Mouse (Mus musculus): ENCODE data around the gene Sgce. TPM values are rescaled to one million over a fixed set of nuclear protein-coding genes. Genes with fewer than 3 reads are reported as not detected.

The Sgce gene
- polyA plus RNA-seq, 1 experiment from 2014 or later = 19.6 TPM

DNA sequence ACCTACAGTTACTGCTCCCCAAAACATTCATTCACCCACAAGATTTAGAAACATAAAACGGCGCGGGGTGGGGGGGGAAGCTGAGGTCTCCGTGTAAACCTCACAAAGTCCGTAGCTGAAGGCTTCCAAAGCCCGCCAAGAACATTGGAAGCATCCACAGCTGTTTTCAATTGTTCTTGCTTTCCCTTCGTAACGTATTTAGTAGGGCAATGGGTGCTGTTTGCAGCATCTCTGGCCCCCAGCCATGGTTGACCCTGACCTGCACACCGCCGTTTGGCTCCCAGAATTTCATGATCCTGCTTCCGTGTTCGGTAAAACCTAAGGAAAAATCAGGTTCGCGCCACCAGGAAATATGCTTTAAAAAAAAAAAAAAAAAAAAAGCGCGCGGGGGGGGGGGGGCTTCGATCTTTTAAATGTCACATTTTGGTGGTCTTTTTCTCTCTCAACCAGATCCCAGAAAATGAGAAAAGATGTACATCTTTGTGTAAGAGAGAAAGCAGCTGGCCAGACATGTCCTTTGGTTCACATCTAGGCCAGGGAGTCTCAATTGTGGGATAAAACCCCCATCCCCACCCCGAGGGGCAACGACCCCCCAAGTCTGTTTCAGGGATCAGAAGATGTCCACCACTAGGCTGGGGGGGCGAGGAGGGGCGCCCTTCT is 841 bp downstream of the Sgce start:
- Histone ChIP-seq H3K4me3 (replicated peaks) (peak overlapping the region; percentile 49), H3K27me3 (peaks cover 33% of the 10 kb centered on the region), H3K36me3 (replicated peaks) (no peaks in the 10 kb centered on the region), H3K4me1 (replicated peaks) (peaks cover 9% of the 10 kb centered on the region; the same call in 1 of the 2 replicates), H3K4me2 (peak overlapping the region; percentile 55), H3K9ac (no peak overlapping the region; the same call in 1 of the 2 replicates), H3K27ac (replicated peaks) (no peak overlapping the region; the same call in 1 of the 2 replicates), H3K9me3 (replicated peaks) (no peaks in the 10 kb centered on the region)
- no peak for ATAC-seq (ENCODE audit: insufficient read depth)
- WGBS (ENCODE audit: insufficient replicate concordance) = 51% methylated on average over 22 of the region's 22 CpGs

DNA sequence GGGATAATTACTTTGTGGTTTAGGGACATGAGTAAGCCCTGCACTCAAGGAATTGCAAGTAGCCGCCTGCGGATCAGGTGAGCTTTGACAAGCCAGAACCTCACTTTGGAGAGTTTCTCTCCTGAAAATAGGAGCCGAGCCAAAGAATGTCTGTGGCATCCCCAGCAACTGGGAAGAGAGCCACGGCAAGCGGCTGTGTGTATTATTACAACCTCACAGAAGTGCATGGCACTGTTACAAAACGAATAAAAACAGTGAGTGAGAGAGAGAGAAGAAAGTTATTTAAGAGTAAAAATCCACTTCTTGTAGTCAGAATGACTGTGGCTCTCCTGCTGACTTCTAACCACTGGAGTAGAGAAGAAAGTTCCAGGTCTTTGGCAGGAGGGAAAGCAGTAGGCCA is 6.5 kb downstream of the Sgce start:
- 44% methylated on average over 6 of the region's 6 CpGs for WGBS (ENCODE audit: insufficient replicate concordance)
- Histone ChIP-seq H3K4me2 (no peak overlapping the region), H3K27me3 (no peaks in the 10 kb centered on the region; the same call in none of the 2 replicates), H3K4me1 (replicated peaks) (no peaks in the 10 kb centered on the region; the same call in 1 of the 2 replicates), H3K9ac (no peak overlapping the region), H3K36me3 (replicated peaks) (no peaks in the 10 kb centered on the region), H3K9me3 (replicated peaks) (no peaks in the 10 kb centered on the region), H3K4me3 (replicated peaks) (no peak overlapping the region), H3K27ac (replicated peaks) (no peak overlapping the region)
- ATAC-seq (ENCODE audit: insufficient read depth) = no peak

DNA sequence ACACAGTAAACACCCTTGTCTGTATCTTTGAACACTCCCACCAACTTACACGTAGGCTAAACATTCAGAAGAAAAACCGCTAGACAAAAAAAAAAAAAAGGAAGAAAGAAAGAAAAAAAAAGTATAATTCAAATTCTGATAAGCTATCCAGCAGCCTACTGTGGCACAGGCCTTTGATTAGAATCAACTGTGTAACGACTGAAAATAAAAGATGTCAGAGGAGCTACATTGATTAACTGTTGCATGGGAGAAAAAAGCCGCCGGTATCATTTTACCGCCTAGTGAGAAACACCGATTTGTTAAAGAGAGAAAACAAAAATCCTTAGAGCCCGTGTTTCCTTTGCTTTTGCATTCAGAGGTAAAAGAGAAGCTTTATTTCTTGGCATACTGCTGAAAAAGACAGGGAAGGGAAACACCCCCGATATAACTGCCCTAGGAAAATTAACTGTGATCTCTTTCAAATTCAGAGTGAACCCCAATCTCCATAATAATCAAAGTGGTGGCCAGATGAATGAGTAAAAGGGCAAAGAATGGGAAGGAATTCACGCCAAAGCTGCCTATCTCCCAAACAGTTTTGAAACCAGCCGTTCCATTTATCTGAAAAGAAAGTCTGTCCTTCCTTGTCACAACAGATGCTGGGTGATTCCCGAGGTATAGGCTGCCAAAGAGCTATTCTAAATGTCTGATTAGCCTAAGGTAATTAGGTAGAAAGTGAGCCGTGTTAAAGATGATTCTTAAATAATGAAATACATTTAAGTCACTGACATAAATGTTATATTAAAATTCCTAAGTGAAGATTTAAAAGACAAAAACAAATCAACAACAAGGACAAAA is 7.3 kb downstream of the Sgce start:
- Histone ChIP-seq H3K9me3 (replicated peaks) (no peaks in the 10 kb centered on the region), H3K36me3 (replicated peaks) (no peaks in the 10 kb centered on the region), H3K4me3 (replicated peaks) (no peak overlapping the region), H3K4me2 (no peak overlapping the region), H3K4me1 (replicated peaks) (no peaks in the 10 kb centered on the region; the same call in 1 of the 2 replicates), H3K27ac (replicated peaks) (no peak overlapping the region), H3K9ac (no peak overlapping the region), H3K27me3 (no peaks in the 10 kb centered on the region; the same call in 1 of the 2 replicates)
- no peak for ATAC-seq (ENCODE audit: insufficient read depth)
- 24% methylated on average over 13 of the region's 13 CpGs for WGBS (ENCODE audit: insufficient replicate concordance)

DNA sequence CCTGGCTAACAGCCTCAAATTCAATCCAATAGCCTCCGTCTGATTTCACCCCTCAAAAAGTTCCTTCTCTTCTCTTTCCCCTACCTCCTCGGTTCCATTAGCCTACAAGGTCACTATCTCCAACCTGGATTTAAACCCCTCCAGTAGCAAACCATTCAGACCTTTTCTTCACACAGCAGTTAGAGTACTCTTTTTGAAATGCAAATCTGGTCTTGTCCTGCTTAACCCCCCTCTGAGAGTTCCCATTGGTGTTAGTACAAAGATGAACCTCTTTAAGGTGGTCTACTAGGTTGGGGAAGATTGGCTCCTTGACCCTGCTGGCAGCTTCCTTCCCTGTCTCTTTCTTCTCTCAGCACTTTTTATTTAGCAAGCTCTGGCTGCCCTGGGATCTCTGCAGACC is 8.3 kb downstream of the Sgce start:
- H3K9me3 ChIP-seq (replicated peaks) = no peaks in the 10 kb centered on the region
- H3K36me3 ChIP-seq (replicated peaks) = no peaks in the 10 kb centered on the region
- no peaks in the 10 kb centered on the region; the same call in 1 of the 2 replicates for H3K27me3 ChIP-seq
- no peaks in the 10 kb centered on the region; the same call in 1 of the 2 replicates for H3K4me1 ChIP-seq (replicated peaks)
- H3K4me2 ChIP-seq = no peak overlapping the region
- H3K27ac ChIP-seq (replicated peaks) = no peak overlapping the region
- ATAC-seq (ENCODE audit: insufficient read depth) = no peak
- 42% methylated on average over 2 of the region's 2 CpGs for WGBS (ENCODE audit: insufficient replicate concordance)
- no peak overlapping the region for H3K4me3 ChIP-seq (replicated peaks)
- H3K9ac ChIP-seq = no peak overlapping the region

DNA sequence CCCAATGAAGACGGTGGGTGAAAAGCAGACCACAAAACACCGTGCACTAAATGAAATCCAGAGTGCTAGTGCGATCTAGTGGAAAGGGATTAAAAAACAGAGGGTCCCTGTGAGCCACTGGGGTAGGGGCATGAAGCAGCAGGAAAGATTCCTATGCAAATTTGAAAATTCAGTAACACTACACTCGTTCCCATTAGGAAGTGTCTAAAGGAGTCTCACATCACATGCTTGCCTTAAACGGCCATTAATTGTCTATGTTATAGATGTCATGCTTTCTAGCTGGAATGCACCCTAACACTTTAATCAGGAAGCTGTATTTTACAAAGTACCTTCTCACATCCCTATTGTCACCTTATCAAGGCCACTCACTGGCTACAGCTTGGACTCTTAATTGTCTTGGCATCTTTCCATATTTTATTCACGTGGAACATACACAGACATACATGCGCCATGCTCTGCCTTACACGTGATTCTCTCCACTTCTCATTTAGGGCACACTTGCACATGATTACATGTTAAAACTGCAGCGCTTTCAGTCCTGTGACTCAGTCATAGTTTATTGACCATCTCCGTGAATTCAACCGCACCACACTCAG is 8.9 kb downstream of the Sgce start:
- Histone ChIP-seq H3K4me3 (replicated peaks) (no peak overlapping the region), H3K36me3 (replicated peaks) (no peaks in the 10 kb centered on the region), H3K4me1 (replicated peaks) (no peaks in the 10 kb centered on the region; the same call in 1 of the 2 replicates), H3K9me3 (replicated peaks) (no peaks in the 10 kb centered on the region), H3K4me2 (no peak overlapping the region), H3K9ac (no peak overlapping the region), H3K27ac (replicated peaks) (no peak overlapping the region), H3K27me3 (no peaks in the 10 kb centered on the region; the same call in 1 of the 2 replicates)
- no peak for ATAC-seq (ENCODE audit: insufficient read depth)
- WGBS (ENCODE audit: insufficient replicate concordance) = 54% methylated on average over 11 of the region's 11 CpGs

DNA sequence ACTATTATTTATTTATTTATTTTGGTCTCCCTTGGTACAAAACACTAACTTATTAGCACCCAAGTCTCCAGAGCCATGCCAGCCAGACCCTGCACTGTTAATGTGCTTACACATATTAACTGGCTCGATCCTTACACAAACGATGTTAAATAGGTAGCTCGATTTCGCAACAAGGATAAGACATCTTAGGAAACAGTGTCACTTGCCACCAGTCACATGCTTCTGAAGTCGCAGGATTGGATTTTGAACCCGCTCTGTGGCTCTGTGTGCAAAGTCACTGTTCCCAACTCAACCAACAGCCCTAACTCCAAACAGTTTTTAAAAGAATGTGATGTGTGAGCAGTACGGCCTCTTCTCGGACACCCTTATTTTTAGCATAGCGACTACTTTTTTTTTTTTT is 10.6 kb downstream of the Sgce start:
- Histone ChIP-seq H3K4me2 (no peak overlapping the region), H3K9ac (no peak overlapping the region), H3K27me3 (no peaks in the 10 kb centered on the region), H3K4me3 (replicated peaks) (no peak overlapping the region), H3K9me3 (replicated peaks) (no peaks in the 10 kb centered on the region), H3K36me3 (replicated peaks) (no peaks in the 10 kb centered on the region), H3K4me1 (replicated peaks) (no peaks in the 10 kb centered on the region; the same call in 1 of the 2 replicates), H3K27ac (replicated peaks) (no peak overlapping the region)
- no peak for ATAC-seq (ENCODE audit: insufficient read depth)
- WGBS (ENCODE audit: insufficient replicate concordance) = 65% methylated on average over 9 of the region's 9 CpGs

DNA sequence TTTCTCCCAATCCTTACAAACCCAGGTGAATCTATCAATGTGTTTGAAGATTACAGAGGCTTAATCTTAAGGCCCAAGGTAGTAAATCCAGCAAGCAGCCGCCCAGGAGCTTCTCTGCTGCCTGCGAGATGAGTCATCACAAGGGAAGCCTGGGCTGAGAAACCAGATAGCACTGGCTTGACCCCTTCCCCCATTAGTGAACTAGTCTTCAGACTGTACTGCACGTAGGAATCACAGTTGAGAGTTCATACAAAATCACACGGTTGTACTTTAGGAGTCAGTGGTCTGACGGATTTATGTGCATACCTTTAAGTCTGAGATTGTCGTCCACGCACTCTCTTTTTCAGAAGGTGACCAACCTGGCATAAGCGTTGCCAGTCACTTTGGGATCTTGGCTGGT is 13.8 kb downstream of the Sgce start:
- peak; percentile 28; the same call in 1 of the 2 replicates for ATAC-seq (ENCODE audit: insufficient read depth)

DNA sequence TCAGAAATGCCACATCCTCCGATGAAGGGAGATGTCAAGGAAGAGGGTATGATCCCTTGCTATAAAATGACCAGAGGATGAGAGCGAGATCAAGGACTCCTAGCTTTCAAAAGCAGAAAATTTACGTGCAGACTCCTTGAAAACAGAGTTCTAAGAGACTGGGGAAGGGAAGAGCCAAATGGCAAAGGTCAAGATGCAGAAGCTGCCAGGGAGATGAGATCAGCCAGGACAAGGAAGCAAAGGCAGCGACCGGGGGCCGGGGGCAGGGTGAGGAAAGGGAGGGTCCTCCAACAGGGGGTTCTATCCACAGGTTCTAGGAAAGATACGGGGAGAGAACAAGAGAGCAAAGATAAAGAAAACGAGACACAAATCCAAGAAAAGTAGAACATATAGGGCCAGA is 15.3 kb downstream of the Sgce start:
- H3K27me3 ChIP-seq = no peaks in the 10 kb centered on the region
- 40% methylated on average over 8 of the region's 8 CpGs for WGBS (ENCODE audit: insufficient replicate concordance)
- no peak overlapping the region for H3K4me2 ChIP-seq
- H3K4me1 ChIP-seq (replicated peaks) = no peaks in the 10 kb centered on the region
- H3K27ac ChIP-seq (replicated peaks) = no peak overlapping the region
- ATAC-seq (ENCODE audit: insufficient read depth) = no peak
- H3K9ac ChIP-seq = no peak overlapping the region
- H3K9me3 ChIP-seq (replicated peaks) = no peaks in the 10 kb centered on the region
- no peaks in the 10 kb centered on the region for H3K36me3 ChIP-seq (replicated peaks)
- H3K4me3 ChIP-seq (replicated peaks) = no peak overlapping the region

More for the DNA sequence above, 13.8 kb downstream of the Sgce start:
- Histone ChIP-seq H3K27ac (replicated peaks) (no peak overlapping the region), H3K4me1 (replicated peaks) (no peaks in the 10 kb centered on the region; the same call in 1 of the 2 replicates), H3K9ac (no peak overlapping the region), H3K9me3 (replicated peaks) (no peaks in the 10 kb centered on the region), H3K36me3 (replicated peaks) (no peaks in the 10 kb centered on the region), H3K4me2 (no peak overlapping the region), H3K4me3 (replicated peaks) (no peak overlapping the region), H3K27me3 (no peaks in the 10 kb centered on the region)
- 40% methylated on average over 8 of the region's 8 CpGs for WGBS (ENCODE audit: insufficient replicate concordance)

DNA sequence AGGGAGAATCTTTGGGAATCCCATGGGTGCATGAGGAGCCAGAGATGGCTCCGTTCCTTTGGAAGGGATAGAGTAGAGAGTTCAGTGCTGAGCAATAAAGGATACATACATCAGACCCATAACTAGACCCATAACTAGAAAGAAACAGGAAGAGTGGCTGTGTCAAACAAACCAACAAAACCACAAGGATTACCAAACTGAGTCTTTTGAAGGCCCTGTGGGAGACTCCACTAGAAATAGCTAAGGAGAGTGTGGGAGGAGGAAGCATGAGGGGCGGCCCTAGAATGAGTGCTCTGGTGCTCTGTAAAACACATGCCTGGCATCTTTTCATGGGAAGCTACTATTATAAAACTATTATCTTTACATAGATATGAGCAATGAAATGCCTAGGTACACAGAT is 18.7 kb downstream of the Sgce start:
- H3K9ac ChIP-seq = no peak overlapping the region
- H3K27ac ChIP-seq (replicated peaks) = no peak overlapping the region
- no peaks in the 10 kb centered on the region for H3K4me1 ChIP-seq (replicated peaks)
- no peaks in the 10 kb centered on the region for H3K27me3 ChIP-seq
- no peak overlapping the region for H3K4me3 ChIP-seq (replicated peaks)
- 33% methylated on average over 2 of the region's 2 CpGs for WGBS (ENCODE audit: insufficient replicate concordance)
- H3K9me3 ChIP-seq (replicated peaks) = no peaks in the 10 kb centered on the region
- no peak overlapping the region for H3K4me2 ChIP-seq
- no peak for ATAC-seq (ENCODE audit: insufficient read depth)
- no peaks in the 10 kb centered on the region for H3K36me3 ChIP-seq (replicated peaks)

DNA sequence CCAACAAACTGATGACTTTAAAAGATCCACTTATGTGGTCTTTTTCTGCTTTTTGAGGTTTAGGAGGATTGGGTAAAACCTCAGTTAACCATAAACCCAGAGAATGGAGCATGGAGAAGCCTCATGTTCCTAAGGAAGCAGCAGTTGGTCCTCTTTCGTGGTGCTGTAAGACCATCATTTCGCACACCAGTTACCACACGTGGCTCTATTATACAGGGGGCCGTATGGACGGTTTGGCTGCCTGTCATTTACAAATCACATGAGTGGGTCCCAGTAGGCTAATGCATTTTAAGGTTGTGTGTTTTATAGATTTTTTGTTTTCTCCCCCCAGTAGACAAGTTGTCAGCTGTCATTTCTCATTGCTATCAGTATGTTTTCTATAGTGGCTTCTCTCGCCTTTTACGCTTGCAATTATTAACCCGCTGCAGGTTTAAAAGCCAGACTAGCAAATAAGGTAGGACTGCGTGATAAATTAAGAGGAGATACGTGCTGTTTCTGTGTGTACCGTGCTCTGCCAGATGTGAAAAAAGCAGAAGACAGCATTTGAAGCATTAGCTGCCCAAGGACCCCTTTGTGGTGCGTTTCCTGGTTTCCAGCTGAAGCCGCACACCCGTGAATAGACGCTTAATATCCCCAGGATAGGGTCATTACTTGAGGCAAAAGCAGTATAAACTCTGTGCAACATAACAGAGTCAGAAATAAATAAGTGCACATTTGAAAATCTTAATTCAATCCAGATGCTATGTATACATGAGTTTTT is 22.8 kb downstream of the Sgce start:
- no peak overlapping the region for H3K4me2 ChIP-seq
- no peaks in the 10 kb centered on the region for H3K36me3 ChIP-seq (replicated peaks)
- no peak overlapping the region for H3K27ac ChIP-seq (replicated peaks)
- no peaks in the 10 kb centered on the region for H3K4me1 ChIP-seq (replicated peaks)
- no peak overlapping the region for H3K4me3 ChIP-seq (replicated peaks)
- no peaks in the 10 kb centered on the region for H3K27me3 ChIP-seq
- H3K9ac ChIP-seq = no peak overlapping the region
- WGBS (ENCODE audit: insufficient replicate concordance) = 72% methylated on average over 15 of the region's 15 CpGs
- H3K9me3 ChIP-seq (replicated peaks) = no peaks in the 10 kb centered on the region
- no peak for ATAC-seq (ENCODE audit: insufficient read depth)

Data from liver, embryonic 15.5 days (tissue).